Mouse (Mus musculus) frontal cortex, adult 2 months (tissue): ENCODE data around the gene Asb3. TPM values are rescaled to one million over a fixed set of nuclear protein-coding genes. Genes with fewer than 3 reads are reported as not detected.

ENCODE experiments used
- DNase-seq, 2 experiments: peaks; one replicate each; pipeline ENCODE4 v3.0.0; 2022; ENCODE audit warnings: low spot score in 1 of 2; ENCODE audit errors: extremely low spot score in 1 of 2
- polyA plus RNA-seq: library from polyadenylated mRNA; depleted of rRNA; stranded (reverse); fragments of >200 nt; gene quantifications from 2 replicates; pipeline ENCODE4 v1.2.3, GENCODE M21; 2012; rRNA removed

Gene Asb3
- 9.1 and 10.5 TPM in 2 replicates for polyA plus RNA-seq

- DNase-seq, result peak; percentile 38 to 79
These were observed at the start of gene Asb3, which contains the start of gene Gpr75 for GRCm38 (mm10) chr11:30885171-30885871. Gene Asb3, plus strand, starts transcription at chr11:30885416. Gene Gpr75, plus strand, starts transcription at chr11:30885358.

- no peak for DNase-seq
These were observed 46.4 kb upstream of the Asb3 start for GRCm38 (mm10) chr11:30838793-30839192.

- no peak for DNase-seq
These were observed 40.9 kb upstream of the Asb3 start for GRCm38 (mm10) chr11:30844355-30844754.

- DNase-seq, result no peak
These were observed 12.8 kb upstream of the Asb3 start for GRCm38 (mm10) chr11:30872425-30872824.

GRCm38 (mm10) chr11:30888153-30888552 lies 2.9 kb downstream of the Asb3 start:
- DNase-seq, result no peak

GRCm38 (mm10) chr11:30896201-30896600 lies 11.0 kb downstream of the Asb3 start:
- DNase-seq, result no peak

GRCm38 (mm10) chr11:30899312-30899711 lies 14.1 kb downstream of the Asb3 start:
- DNase-seq, result no peak

GRCm38 (mm10) chr11:30912311-30912710 lies 27.1 kb downstream of the Asb3 start:
- no peak for DNase-seq

GRCm38 (mm10) chr11:30920641-30921040 lies 35.4 kb downstream of the Asb3 start:
- no peak for DNase-seq

- no peak for DNase-seq
These were observed 38.1 kb downstream of the Asb3 start for GRCm38 (mm10) chr11:30923283-30923682.

- no peak for DNase-seq
These were observed 42.9 kb downstream of the Asb3 start for GRCm38 (mm10) chr11:30928079-30928478.

- DNase-seq, result no peak
These were observed 43.3 kb downstream of the Asb3 start for GRCm38 (mm10) chr11:30928498-30928897.

- no peak for DNase-seq
These were observed 58.3 kb downstream of the Asb3 start for GRCm38 (mm10) chr11:30943522-30943921.

- no peak for DNase-seq
These were observed 67.6 kb downstream of the Asb3 start for GRCm38 (mm10) chr11:30952829-30953228.

GRCm38 (mm10) chr11:30953469-30954154 lies 68.4 kb downstream of the Asb3 start:
- DNase-seq, result peak in 1 of 2 experiments; percentile 40

GRCm38 (mm10) chr11:30954279-30954725 lies 69.1 kb downstream of the Asb3 start, which contains the start of gene Erlec1:
Gene Erlec1, minus strand, starts transcription at chr11:30954335.
- peak; percentile 81 to 93 for DNase-seq

GRCm38 (mm10) chr11:30985237-30985636 lies 100.0 kb downstream of the Asb3 start:
- no peak for DNase-seq

GRCm38 (mm10) chr11:30985877-30986624 lies 100.8 kb downstream of the Asb3 start, which contains the start of gene Chac2:
Gene Chac2, minus strand, starts transcription at chr11:30986350.
- peak; percentile 73 to 89 for DNase-seq

GRCm38 (mm10) chr11:30986625-30987017 lies 101.4 kb downstream of the Asb3 start:
- DNase-seq, result no peak

GRCm38 (mm10) chr11:30996670-30997069 lies 111.5 kb downstream of the Asb3 start:
- no peak for DNase-seq

GRCm38 (mm10) chr11:30998199-30998598 lies 113.0 kb downstream of the Asb3 start:
- DNase-seq, result no peak
